ENCODE assay signal across 19 mouse cellular contexts in genomic region chr12:105490794-105491193, GRCm38 (mm10).
"Had no signal": no experiment of that assay in that cellular context is flagged by ENCODE, and none has a peak within 500 bp of the region (broad histone marks: within the 10 kb centered on the region; RNA-seq: fewer than 3 reads in every experiment).

No protein-coding gene starts in this region.

- DNase-seq: kidney, adult 2 months; layer of hippocampus, adult 9-11 months; liver, embryonic 13.5 days; lung, adult 2 months; lung, postnatal 14 days; lung, postnatal 4 days; midbrain, embryonic 14.5 days; retina, postnatal 1 day; right cerebral cortex, postnatal 25 days; spleen, adult 18-20 months; thymus, adult 18-20 months; thymus, postnatal 36 days had no signal

- H3K9ac ChIP-seq: liver, embryonic 13.5 days; neural tube, embryonic 12.5 days; neural tube, embryonic 15.5 days had no signal

- H3K27ac ChIP-seq: kidney, postnatal 0 days; layer of hippocampus, adult 2 months; liver, embryonic 13.5 days; midbrain, embryonic 10.5 days; neural tube, embryonic 12.5 days; neural tube, embryonic 15.5 days had no signal

- H3K9me3 ChIP-seq: liver, embryonic 13.5 days; megakaryocyte, embryonic 14.5 days; midbrain, embryonic 10.5 days; neural tube, embryonic 12.5 days; neural tube, embryonic 15.5 days had no signal

- H3K4me3 ChIP-seq: layer of hippocampus, adult 2 months; liver, embryonic 13.5 days; megakaryocyte, embryonic 14.5 days; midbrain, embryonic 10.5 days; neural tube, embryonic 12.5 days; neural tube, embryonic 15.5 days had no signal

- H3K27me3 ChIP-seq: liver, embryonic 13.5 days; neural tube, embryonic 12.5 days; neural tube, embryonic 15.5 days had no signal

- ATAC-seq: intestine, postnatal 0 days had no signal

- H3K4me1 ChIP-seq: liver, embryonic 13.5 days; megakaryocyte, embryonic 14.5 days; neural tube, embryonic 12.5 days; neural tube, embryonic 15.5 days had no signal

- H3K36me3 ChIP-seq: liver, embryonic 13.5 days had no signal

- H3K4me2 ChIP-seq: liver, embryonic 13.5 days; neural tube, embryonic 12.5 days; neural tube, embryonic 15.5 days had no signal
